Mouse (Mus musculus) adrenal gland, postnatal 36 days (tissue): ENCODE data around the gene Mrpl53. TPM values are rescaled to one million over a fixed set of nuclear protein-coding genes. Genes with fewer than 3 reads are reported as not detected.

Experiments
- DNase-seq, 2 experiments: peaks; one replicate each; pipeline ENCODE4 v3.0.0; 2021; ENCODE audit warnings: mixed read lengths in 1 of 2
- total RNA-seq, 2 experiments: library from RNA; stranded (reverse); gene quantifications; 2 replicates each; pipeline ENCODE4 v1.2.3; 2021

The Mrpl53 gene
- total RNA-seq, 2 experiments from 2014 or later, result 103 to 109 TPM

- peak; percentile 94 for DNase-seq
Measured at GRCm38 (mm10) chr6:83120930-83121862, 12.4 kb downstream of the Mrpl53 start, which contains the start of gene Wbp1. Gene Wbp1 (minus strand): TSS chr6:83121559.

GRCm38 (mm10) chr6:83121863-83122710, 13.2 kb downstream of the Mrpl53 start:
- peak in 1 of 2 experiments; percentile 12 for DNase-seq

GRCm38 (mm10) chr6:83122961-83123360, 14.1 kb downstream of the Mrpl53 start:
- DNase-seq, result no peak

- peak; percentile 93 for DNase-seq
Measured at GRCm38 (mm10) chr6:83124851-83125312, 16.0 kb downstream of the Mrpl53 start.

- DNase-seq, result no peak
Measured at GRCm38 (mm10) chr6:83125331-83125730, 16.5 kb downstream of the Mrpl53 start, which contains the start of gene Ino80b. Gene Ino80b (minus strand): TSS chr6:83125431.

DNA sequence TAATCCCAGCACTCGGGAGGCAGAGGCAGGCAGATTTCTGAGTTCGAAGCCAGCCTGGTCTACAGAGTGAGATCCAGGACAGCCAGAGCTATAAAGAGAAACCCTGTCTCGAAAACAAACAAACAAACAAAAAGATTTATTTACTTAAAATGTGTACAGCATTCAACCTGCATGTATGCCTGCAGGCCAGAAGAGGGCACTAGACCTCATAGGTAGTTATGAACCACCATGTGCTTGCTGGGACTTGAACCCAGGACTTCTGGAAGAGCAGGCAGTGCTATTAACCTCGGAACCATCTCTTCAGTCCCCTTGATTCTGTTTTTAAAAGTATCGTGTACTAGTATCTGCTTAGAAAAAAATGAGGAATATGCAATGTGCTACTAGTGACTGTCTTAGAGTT, 18.6 kb downstream of the Mrpl53 start:
- DNase-seq, result no peak

- DNase-seq, result no peak
Measured at GRCm38 (mm10) chr6:83131469-83132034, 22.7 kb downstream of the Mrpl53 start.

DNA sequence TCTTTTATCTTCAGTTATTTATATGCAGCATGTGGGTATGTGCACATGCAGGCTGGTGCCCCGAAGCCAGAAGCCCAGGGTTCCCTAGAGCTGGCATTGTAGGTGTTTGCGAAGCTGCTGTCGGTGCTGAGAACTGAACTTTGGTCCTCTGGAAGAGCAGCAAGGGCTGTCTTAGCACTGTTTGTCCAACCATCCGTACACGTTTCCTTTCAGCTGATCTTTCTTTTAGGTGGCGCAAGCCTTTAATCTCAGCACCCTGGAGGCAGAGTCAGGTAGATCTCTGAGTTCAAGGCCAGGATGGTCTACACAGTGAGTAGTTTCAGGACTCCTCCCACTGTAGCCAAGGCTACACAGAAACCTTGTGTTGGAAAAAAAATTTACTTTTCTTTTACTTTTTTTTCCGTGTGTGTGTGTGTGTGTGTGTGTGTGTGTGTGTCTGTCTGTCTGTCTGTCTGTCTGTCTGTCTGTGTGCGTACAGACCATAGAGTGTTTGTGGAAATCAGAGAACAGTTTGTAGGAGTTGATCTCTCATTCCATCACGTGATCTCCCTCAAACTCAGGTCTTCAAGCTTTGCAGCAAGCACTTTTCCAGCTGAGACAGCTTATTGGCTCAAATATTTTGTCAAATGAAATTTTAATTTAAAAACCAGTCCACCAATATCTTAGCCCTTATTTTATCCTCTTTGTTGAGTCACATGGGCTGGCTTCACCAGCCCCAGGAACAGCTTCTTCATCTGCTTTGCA, 23.5 kb downstream of the Mrpl53 start:
- DNase-seq, result no peak

DNA sequence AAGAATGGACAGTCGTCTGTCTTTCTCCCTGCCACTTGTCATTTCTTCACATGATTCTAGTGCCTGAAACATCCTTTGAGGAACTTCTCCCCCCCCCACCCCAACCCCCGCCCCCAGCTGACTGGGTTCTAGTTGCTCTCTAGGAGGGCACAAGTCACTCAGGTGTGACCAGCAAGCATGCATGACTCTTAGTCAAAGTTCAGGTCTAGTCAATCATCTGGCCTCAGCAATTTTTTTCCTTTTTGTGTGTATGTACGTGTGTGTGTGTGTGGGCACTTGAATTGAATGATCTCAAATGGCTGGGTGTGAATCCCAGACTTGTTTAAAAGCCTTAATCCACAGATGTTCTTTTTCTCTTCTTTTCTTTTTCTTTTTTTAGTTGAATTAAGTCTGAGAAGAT, 25.4 kb downstream of the Mrpl53 start:
- DNase-seq, result no peak

DNA sequence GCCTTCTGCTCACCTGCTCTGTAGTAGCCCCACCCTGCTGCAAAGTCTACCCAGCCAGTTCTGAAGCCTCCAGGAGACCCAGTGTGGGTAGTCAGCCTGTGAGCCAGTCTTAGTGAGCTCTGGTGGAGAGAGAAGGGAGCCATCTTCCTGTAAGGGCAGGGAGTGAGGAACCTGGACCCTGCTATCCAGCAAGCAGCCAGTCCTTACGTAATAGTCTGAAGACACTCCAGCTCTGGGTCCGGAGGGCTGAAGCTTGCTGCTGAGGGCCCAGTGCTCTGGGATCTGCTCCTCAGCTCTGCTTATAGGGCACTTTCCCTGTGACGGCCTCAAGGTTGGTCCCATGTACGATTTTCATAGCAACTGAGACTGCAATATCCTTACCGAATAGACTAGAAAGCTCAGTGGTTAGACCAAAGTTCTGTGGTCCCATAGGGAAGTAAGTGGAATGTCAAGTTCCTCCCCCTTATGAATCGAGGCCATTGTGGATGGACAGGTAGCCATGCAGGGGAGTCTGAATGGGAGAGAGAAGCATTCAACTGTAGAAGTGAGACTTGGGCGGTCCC, 26.2 kb downstream of the Mrpl53 start, which contains the start of gene Rtkn:
Gene Rtkn (plus strand): TSS at position 513 of the 563 bp plus-strand sequence.
- no peak for DNase-seq

GRCm38 (mm10) chr6:83135571-83136161, 26.8 kb downstream of the Mrpl53 start:
- peak in 1 of 2 experiments; percentile 56 for DNase-seq

- DNase-seq, result no peak
Measured at GRCm38 (mm10) chr6:83136291-83136880, 27.5 kb downstream of the Mrpl53 start.

DNA sequence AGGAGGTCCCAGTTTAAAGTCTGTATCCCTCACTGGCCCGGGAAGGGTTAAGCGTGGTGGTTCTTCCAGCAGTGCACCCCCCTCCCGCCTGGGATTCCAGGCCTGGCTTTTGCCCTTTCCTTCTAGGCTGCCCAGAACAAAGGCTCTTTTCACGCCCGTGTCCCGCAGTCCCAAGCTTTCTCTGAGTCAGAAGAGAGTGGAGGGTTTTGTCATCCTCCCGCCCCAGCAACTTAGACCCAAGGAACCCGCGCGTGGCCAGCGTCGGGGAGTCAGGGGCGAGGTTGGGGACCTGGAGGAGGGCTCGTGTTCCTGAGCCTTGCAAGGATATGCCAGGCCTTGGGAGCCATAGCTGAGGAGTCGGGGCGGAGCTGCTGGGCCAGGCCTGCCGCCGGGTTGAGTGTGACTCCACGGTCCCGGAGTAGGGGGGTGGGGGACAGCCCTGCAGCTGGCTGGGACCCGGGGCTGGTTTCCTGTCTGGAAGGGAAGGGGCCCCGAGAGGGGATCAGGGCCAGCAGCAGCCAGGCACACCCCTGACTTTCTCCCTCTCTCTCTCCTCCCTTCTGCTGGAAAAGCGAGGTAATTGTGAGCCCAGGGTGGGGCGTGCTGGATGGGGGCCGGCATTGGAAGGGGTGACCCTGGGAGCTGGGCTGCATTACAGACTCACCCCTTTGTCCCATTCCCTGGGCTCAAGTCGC, 28.2 kb downstream of the Mrpl53 start:
- DNase-seq, result peak; percentile 73 to 86

- DNase-seq, result peak; percentile 93 to 97
Measured at GRCm38 (mm10) chr6:83137576-83137950, 28.7 kb downstream of the Mrpl53 start.

GRCm38 (mm10) chr6:83138056-83138455, 29.2 kb downstream of the Mrpl53 start:
- no peak for DNase-seq

GRCm38 (mm10) chr6:83140044-83140443, 31.2 kb downstream of the Mrpl53 start:
- DNase-seq, result no peak

DNA sequence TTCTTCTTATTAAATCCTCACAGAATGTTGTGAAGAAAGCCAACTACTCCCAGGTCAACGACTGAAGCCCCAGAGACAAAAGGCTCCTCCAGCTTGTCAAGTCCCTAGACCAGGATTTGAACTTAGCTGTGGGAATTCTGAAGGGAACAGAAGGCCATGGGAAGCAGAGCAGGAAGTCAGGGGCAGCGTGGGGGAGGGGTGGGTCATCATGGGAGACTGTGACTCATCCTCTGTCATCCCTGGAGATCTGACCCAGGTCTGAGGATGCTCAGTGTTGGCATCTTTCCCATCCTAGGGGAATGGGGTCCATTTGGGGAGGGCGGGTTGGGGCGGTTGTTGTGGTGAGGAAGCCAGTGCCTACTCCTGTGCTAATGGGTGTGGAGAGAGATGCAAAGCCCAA, 32.8 kb downstream of the Mrpl53 start:
- DNase-seq, result no peak

DNA sequence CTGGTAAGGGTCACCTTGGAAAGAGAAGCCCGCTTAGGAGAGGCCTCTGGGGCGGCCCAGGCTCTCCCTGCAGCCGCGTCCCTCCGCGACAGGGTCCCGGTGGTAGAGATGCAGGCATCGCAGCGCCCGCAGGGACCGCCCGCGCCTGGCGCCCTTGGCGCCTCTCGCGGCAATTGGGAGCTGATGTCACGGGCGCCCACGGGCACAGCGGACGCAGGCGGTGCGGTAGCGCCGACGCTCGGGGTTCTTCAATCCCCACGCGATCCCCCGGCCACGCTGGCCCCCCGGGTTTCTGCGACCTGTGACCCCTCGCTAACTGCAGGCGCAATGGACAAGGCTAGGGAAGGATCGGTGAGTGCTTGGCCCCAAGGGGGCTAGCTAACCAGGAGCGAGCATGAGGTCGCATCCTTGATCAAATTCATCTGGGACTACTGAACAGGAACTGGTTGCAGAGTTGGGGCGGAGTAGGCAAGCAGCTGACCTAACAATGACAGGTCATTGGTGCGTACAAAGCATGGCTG, 33.4 kb downstream of the Mrpl53 start:
- peak in 1 of 2 experiments; percentile 18 for DNase-seq

DNA sequence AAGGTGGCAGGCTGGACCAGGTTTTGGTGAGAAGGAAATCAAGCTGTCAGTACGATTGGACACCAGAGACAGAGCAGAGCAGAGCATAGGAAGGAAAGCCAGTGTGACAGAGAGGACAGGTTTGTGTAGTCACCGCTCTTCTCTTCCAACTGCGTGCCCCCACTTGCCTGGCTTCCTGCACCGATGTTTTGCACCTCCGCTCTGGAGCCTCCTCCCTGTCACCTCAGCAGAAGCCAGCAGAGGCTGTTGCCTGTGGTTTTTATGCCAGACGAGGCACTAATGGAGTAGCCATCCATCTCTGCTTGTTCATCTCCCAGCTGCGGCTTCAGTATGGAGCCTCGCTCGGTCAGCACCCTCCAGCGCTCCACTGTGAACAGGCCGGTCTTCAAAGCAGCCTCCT, 34.0 kb downstream of the Mrpl53 start:
- no peak for DNase-seq
